Mouse (Mus musculus) gastrocnemius, postnatal 4 days (tissue): ENCODE data around the gene Clec4e. TPM values are rescaled to one million over a fixed set of nuclear protein-coding genes. Genes with fewer than 3 reads are reported as not detected.
"Not testable (repeated sequence)": the region's sequence is repeated elsewhere in the genome, so short reads cannot be mapped to it uniquely, and the experiment has no call there.

ENCODE experiments used
- DNase-seq, 2 experiments: peaks; one replicate each; pipeline ENCODE4 v3.0.0; 2021 to 2022; ENCODE audit warnings: low spot score in 2 of 2, mixed read lengths in 2 of 2
- long read RNA-seq, 2 experiments: library from polyadenylated mRNA; stranded (forward); transcript quantifications; one replicate each; pipeline ENCODE4 v2.0.0; 2021
- total RNA-seq, 2 experiments: library from RNA; stranded (reverse); gene quantifications; 2 replicates each; pipeline ENCODE4 v1.2.3; 2021

The Clec4e gene
- total RNA-seq, result under 1 TPM; 0.25 to 0.41 TPM
- long read RNA-seq, experiment 1, result 0 reads
- long read RNA-seq, experiment 2, result 0 reads

- no peak for DNase-seq
These were observed at the start of gene Clec4e for GRCm38 (mm10) chr6:123289753-123290152. Gene Clec4e (minus strand): TSS chr6:123289870.

- no peak for DNase-seq
These were observed 42.8 kb upstream of the Clec4e start for GRCm38 (mm10) chr6:123332503-123332902.

DNA sequence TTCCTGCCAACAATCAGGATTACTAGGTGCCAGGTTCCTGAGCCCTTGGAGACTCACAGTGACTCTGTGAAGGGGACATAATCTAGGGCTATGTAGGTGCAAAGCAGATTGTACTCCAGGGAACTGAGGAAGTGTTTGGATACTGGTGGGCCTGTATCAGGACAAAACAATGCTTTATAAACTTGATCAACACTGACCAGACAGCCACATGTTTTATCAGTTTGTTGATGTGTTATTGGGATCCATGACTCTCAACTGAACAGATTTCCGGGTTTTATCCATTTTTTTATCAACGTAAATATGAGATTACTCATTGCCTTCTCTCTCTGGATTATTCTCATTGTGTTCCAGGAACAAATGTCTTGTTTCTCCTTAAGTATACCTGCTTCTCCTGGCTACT, 18.4 kb upstream of the Clec4e start, which contains the start of gene Vmn2r19:
Gene Vmn2r19, plus strand, starts transcription at position 301 of the 400 bp plus-strand sequence.
- no peak for DNase-seq

- not testable (repeated sequence) for DNase-seq
These were observed 16.6 kb upstream of the Clec4e start for GRCm38 (mm10) chr6:123306315-123306714.

DNA sequence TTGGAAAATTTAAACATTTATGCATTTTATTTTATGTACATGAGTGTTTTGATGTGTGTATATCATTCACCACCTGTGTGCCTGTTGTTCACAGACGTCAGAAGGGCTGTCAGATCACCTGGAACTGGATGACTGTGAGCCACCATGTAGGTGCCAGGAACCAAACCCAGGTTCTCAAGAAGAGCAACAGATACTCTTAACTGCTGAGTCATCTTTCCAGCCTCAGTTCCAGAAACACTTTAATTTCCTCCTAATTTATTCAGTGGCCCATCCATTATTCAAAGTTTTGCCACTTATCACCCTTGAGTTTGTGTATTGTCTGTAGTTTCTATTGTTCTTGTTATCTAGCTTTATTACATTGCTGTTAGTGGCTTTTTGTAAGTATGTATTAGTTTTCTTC, 7.0 kb upstream of the Clec4e start:
- no peak for DNase-seq

DNA sequence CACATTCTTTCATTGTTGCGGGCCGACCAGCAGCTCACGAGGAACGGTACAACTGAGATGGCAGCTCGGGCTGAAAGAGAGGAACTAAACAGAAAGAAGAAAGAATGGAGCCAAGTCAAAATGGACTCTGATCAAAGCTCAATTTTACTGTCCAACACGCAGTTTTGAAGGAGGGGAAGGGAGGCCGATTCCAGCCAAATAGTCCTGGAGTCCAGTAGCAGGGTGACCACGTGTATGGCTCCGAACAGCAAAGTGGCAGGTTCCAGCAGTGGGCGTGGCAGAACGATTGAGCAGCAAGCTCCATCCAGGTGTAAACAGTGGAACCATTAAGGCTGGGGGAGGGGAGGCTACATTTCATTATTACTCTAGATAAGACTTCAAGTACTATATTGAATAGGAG, 3.8 kb upstream of the Clec4e start:
- not testable (repeated sequence) for DNase-seq

DNA sequence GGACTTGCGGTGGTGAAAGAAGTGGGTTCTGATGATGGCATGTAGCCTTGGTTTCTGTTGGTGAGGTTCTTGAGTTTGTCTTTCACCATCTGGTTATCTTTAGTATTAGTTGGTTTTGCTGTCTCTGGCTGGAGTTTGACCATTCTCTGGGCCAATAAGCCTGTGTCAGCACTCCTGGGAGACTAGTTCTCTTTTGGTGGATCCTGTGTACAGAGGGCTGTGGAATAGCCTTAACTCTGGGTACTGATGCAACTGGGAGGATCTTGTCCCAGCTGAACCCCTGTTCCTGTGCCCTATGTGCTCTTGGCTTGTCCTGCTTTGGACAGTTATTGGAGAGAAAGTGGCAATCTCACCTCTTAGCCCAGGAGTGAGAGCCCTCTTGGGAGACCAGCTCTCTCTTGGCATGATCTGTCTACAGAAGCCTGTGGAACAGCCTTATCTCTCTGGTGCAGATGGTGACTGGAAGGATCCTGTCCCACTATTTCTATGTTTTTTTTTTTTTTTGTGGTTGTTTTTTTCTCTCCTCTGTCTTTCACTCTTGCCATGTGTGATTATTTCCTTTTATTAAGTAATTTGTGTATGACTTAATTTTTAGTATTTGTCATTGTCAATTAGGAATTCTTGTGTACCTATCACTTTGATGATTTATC, 3.2 kb upstream of the Clec4e start:
- DNase-seq, result no peak

GRCm38 (mm10) chr6:123288931-123289330, 739 bp downstream of the Clec4e start:
- no peak for DNase-seq

- no peak for DNase-seq
These were observed 3.4 kb downstream of the Clec4e start for GRCm38 (mm10) chr6:123286311-123286710.

- no peak for DNase-seq
These were observed 10.2 kb downstream of the Clec4e start for GRCm38 (mm10) chr6:123279443-123279842.

GRCm38 (mm10) chr6:123266945-123267344, 22.7 kb downstream of the Clec4e start:
- no peak for DNase-seq

GRCm38 (mm10) chr6:123265809-123266208, 23.9 kb downstream of the Clec4e start:
- no peak for DNase-seq

DNA sequence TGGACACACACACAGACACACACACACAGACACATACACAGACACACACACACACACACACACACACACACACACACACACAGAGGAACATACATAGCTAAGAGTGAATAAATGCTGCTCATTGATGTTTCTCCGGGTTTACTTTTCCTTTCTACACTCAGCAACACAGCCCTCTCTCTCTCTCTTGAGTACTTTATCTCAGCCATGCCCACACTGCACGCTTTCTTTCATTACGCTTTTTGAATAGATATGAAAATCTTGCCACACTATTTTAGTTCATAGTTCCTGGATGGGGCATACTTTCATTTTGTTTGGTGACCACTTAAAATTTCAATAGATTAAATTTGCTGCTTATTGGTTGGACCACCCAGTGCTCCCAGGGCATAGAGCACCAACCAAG, 25.5 kb downstream of the Clec4e start:
- no peak for DNase-seq

- no peak for DNase-seq
These were observed 28.0 kb downstream of the Clec4e start, which contains the start of gene Clec4d for GRCm38 (mm10) chr6:123261555-123262161. Gene Clec4d (plus strand): TSS chr6:123262111.

DNA sequence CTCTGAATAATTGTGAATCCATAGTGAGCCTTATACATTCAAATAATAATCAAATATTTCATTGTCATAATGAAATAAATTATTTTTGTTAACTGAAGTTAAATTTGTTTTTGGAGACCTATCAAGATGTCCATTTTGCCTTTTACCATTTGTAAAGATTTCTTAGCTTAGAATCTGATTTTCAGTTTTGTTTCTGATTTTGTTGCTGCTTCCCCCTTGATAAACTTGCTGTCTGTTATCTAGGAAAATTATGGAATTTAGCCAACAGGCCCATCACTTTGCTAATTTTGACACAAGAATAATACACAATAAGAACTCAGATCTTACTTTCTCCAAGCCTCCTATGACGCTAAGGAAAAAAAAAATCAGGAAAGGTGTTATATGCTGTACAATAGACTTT, 28.8 kb downstream of the Clec4e start:
- DNase-seq, result no peak

- no peak for DNase-seq
These were observed 29.6 kb downstream of the Clec4e start for GRCm38 (mm10) chr6:123259889-123260603.

- no peak for DNase-seq
These were observed 30.7 kb downstream of the Clec4e start for GRCm38 (mm10) chr6:123258946-123259345.

GRCm38 (mm10) chr6:123252735-123253134, 36.9 kb downstream of the Clec4e start:
- no peak for DNase-seq

- not testable (repeated sequence) for DNase-seq
These were observed 40.8 kb downstream of the Clec4e start for GRCm38 (mm10) chr6:123248862-123249261.

GRCm38 (mm10) chr6:123244201-123244600, 45.5 kb downstream of the Clec4e start:
- DNase-seq, result no peak

GRCm38 (mm10) chr6:123237582-123237981, 52.1 kb downstream of the Clec4e start:
- no peak for DNase-seq
